Mouse (Mus musculus) brain, embryonic 14.5 days (tissue): ENCODE data around the gene Tbc1d22a. TPM values are rescaled to one million over a fixed set of nuclear protein-coding genes. Genes with fewer than 3 reads are reported as not detected.

Experiments
- DNase-seq: peaks from one replicate; pipeline ENCODE4 v3.0.0-alpha.2; 2011; ENCODE audit warnings: low read depth
- CTCF ChIP-seq: fragments of 200-500 bp; IDR thresholded peaks from 2 replicates; pipeline ENCODE4 v1.5.1; 2012; ENCODE audit warnings: inconsistent platforms, mild to moderate bottlenecking, moderate library complexity, borderline replicate concordance; ENCODE audit not compliant: insufficient read depth, insufficient read length; ENCODE audit errors: extremely low read depth
- POLR2A ChIP-seq: fragments of 200-500 bp; IDR thresholded peaks from 2 replicates; pipeline ENCODE4 v1.6.1; 2012; ENCODE audit warnings: mild to moderate bottlenecking, inconsistent platforms, borderline replicate concordance; ENCODE audit not compliant: poor library complexity, insufficient read depth, insufficient read length, severe bottlenecking; ENCODE audit errors: extremely low read depth
- polyA plus RNA-seq: library from polyadenylated mRNA; depleted of rRNA; stranded (reverse); fragments of >200 nt; gene quantifications from 2 replicates; pipeline ENCODE4 v1.2.3, GENCODE M21; 2012; rRNA removed

The Tbc1d22a gene
- polyA plus RNA-seq, 1 experiment, result 16.8 TPM

DNA sequence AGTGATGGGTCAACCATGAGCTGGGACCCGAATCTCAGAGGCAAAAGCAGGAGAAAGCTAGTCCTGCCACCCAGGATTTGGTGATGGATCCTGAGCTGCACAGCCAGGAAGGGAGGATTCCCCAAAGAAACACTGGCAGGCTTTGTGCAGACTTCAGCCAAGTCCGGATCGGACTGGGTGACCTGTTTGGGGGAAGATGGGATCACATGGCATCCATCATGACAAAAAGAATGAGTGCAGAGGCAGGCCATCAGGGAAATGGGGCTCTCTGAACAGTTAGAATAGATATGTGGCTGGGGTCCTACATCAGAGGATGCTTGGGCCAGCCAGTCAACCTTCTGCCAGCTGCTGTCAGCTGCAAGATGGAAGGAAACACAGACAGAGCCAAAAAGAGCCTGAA, 328.1 kb downstream of the Tbc1d22a start:
- no peak for DNase-seq
- no peak for TF ChIP-seq CTCF
- TF ChIP-seq POLR2A, result no peak

DNA sequence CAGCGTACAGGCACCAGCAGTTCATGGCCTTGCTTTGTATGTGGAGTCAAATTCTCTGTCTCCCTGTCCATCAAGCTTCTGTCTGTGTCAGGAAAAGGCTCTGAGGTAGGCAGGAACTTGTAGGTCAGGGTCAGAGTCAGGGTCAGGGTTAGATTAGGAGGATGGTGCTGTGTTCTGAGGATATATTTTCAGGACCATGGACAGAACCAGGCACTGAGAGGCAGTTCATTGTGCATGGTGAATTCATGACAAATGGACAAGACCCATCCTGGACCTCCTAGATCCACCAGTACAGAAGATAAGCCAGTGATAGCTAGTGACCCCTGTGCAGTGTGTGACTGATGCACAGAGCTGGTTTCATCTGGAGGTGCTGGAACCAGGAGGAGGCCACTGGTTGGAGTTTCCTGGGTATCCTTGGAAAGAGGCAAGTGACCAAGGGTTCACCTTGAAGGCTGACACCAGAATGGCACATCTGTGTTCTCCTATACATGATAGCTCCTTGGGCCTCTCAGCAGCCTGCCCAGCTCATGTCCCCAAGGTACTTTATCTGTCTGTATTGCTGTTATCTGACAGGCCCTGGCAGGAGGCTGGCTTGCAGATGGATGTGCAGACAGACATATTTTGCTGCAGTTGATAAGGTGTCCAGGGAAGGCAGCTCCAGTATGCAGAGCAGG, 330.0 kb downstream of the Tbc1d22a start:
- no peak for DNase-seq
- TF ChIP-seq POLR2A (no peak), CTCF (no peak)

Other genes starting within 250 kb of the Tbc1d22a start
- 17.6 and 21.3 TPM in 2 replicates for gene Celsr1, start 180.7 kb upstream of the Tbc1d22a start, polyA plus RNA-seq
- gene Gramd4, start 156.8 kb upstream of the Tbc1d22a start, polyA plus RNA-seq, result 64.7 and 74.6 TPM in 2 replicates
- gene Cerk, start 28.3 kb upstream of the Tbc1d22a start, polyA plus RNA-seq, result 27.3 and 32.0 TPM in 2 replicates